Mouse (Mus musculus): ENCODE measurements around the gene Cfap58. TPM values are rescaled to one million over a fixed set of nuclear protein-coding genes. Genes with fewer than 3 reads are reported as not detected.
A peak's percentile ranks its signal among the peaks of the same experiment; 100 is the strongest.

The Cfap58 gene
- total RNA-seq (2021) = under 1 TPM; 0.24 to 0.55 TPM
- long read RNA-seq, experiment 1, partial matches to known transcripts = 1 of 2 reads
- long read RNA-seq, experiment 1, other reads (novel, unspliced or antisense) = 1 of 2 reads
- long read RNA-seq, experiment 2, partial matches to known transcripts = 1 of 1 reads
- long read RNA-seq, experiment 2, other reads (novel, unspliced or antisense) = 0 of 1 reads

- intact Hi-C loops (cut with DNase I) = loop anchor here (10.0 kb wide), 1 partner anchor 273 kb away; no protein-coding TSS in a partner anchor
- peak; percentile 24 to 54 for DNase-seq (ENCODE audit: low spot score in 2 of 2)
Observed at GRCm38 (mm10) chr19:47937443-47938406, at the start of gene Cfap58. Gene Cfap58, plus strand, starts transcription at chr19:47937675.

GRCm38 (mm10) chr19:47888037-47888436 is 49.4 kb upstream of the Cfap58 start:
- no peak for DNase-seq (ENCODE audit: low spot score in 2 of 2)
- intact Hi-C loops (cut with DNase I) = no loop called here

GRCm38 (mm10) chr19:47890489-47891130 is 46.9 kb upstream of the Cfap58 start:
- no peak for DNase-seq (ENCODE audit: low spot score in 2 of 2)
- intact Hi-C loops (cut with DNase I) = no loop called here

GRCm38 (mm10) chr19:47891562-47892312 is 45.7 kb upstream of the Cfap58 start:
- intact Hi-C loops (cut with DNase I) = no loop called here
- no peak for DNase-seq (ENCODE audit: low spot score in 2 of 2)

- intact Hi-C loops (cut with DNase I) = no loop called here
- DNase-seq (ENCODE audit: low spot score in 2 of 2) = no peak
Observed at GRCm38 (mm10) chr19:47893092-47893491, 44.4 kb upstream of the Cfap58 start.

GRCm38 (mm10) chr19:47898472-47899079 is 38.9 kb upstream of the Cfap58 start:
- intact Hi-C loops (cut with DNase I) = no loop called here
- no peak for DNase-seq (ENCODE audit: low spot score in 2 of 2)

- no peak for DNase-seq (ENCODE audit: low spot score in 2 of 2)
- intact Hi-C loops (cut with DNase I) = no loop called here
Observed at GRCm38 (mm10) chr19:47900012-47900411, 37.5 kb upstream of the Cfap58 start.

- intact Hi-C loops (cut with DNase I) = no loop called here
- no peak for DNase-seq (ENCODE audit: low spot score in 2 of 2)
Observed at GRCm38 (mm10) chr19:47900558-47900957, 36.9 kb upstream of the Cfap58 start.

GRCm38 (mm10) chr19:47902316-47903201 is 34.9 kb upstream of the Cfap58 start:
- no peak for DNase-seq (ENCODE audit: low spot score in 2 of 2)
- intact Hi-C loops (cut with DNase I) = no loop called here

GRCm38 (mm10) chr19:47903679-47904078 is 33.8 kb upstream of the Cfap58 start:
- intact Hi-C loops (cut with DNase I) = no loop called here
- DNase-seq (ENCODE audit: low spot score in 2 of 2) = no peak

- DNase-seq (ENCODE audit: low spot score in 2 of 2) = no peak
- intact Hi-C loops (cut with DNase I) = no loop called here
Observed at GRCm38 (mm10) chr19:47905081-47905480, 32.4 kb upstream of the Cfap58 start.

GRCm38 (mm10) chr19:47905603-47906002 is 31.9 kb upstream of the Cfap58 start:
- no peak for DNase-seq (ENCODE audit: low spot score in 2 of 2)
- intact Hi-C loops (cut with DNase I) = no loop called here

GRCm38 (mm10) chr19:47907596-47907995 is 29.9 kb upstream of the Cfap58 start:
- intact Hi-C loops (cut with DNase I) = no loop called here
- DNase-seq (ENCODE audit: low spot score in 2 of 2) = no peak

- DNase-seq (ENCODE audit: low spot score in 2 of 2) = no peak
- intact Hi-C loops (cut with DNase I) = no loop called here
Observed at GRCm38 (mm10) chr19:47908961-47909371, 28.5 kb upstream of the Cfap58 start.

GRCm38 (mm10) chr19:47909387-47910116 is 27.9 kb upstream of the Cfap58 start:
- intact Hi-C loops (cut with DNase I) = no loop called here
- DNase-seq (ENCODE audit: low spot score in 2 of 2) = no peak

- DNase-seq (ENCODE audit: low spot score in 2 of 2) = no peak
- intact Hi-C loops (cut with DNase I) = no loop called here
Observed at GRCm38 (mm10) chr19:47910117-47910618, 27.3 kb upstream of the Cfap58 start.

- DNase-seq (ENCODE audit: low spot score in 2 of 2) = no peak
- intact Hi-C loops (cut with DNase I) = no loop called here
Observed at GRCm38 (mm10) chr19:47910751-47911150, 26.7 kb upstream of the Cfap58 start.

All from left cerebral cortex, postnatal 14 days (tissue).